Mouse (Mus musculus) embryo, embryonic 9.5 days (tissue): ENCODE data around the gene Gm20715.
"Not testable (repeated sequence)": the region's sequence is repeated elsewhere in the genome, so short reads cannot be mapped to it uniquely, and the experiment has no call there.

Experiments used
- DNase-seq: peaks from one replicate; pipeline ENCODE4 v3.0.0-alpha.2; 2017; ENCODE audit errors: extremely low spot score

Gm20715 gene

DNA sequence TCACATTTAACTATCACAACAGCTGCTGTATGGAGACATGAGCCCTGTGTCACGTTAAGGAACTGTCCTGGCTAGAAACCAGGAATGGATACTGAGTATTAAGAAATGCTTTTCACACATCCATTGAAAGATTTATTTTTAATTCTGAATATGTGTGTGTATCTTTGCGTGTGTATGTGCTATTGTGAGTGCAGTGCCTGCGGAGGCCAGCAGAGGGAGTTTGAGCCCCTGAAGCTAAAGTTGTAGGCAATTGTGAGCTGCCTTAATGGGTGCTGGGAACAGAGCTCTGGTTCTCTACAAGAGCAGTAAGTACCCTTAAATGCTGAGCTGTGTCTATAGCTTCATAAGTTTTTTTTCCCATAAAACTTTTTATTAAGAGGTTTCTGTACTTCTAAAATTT lies 19.3 kb downstream of the Gm20715 start:
- DNase-seq = no peak

DNA sequence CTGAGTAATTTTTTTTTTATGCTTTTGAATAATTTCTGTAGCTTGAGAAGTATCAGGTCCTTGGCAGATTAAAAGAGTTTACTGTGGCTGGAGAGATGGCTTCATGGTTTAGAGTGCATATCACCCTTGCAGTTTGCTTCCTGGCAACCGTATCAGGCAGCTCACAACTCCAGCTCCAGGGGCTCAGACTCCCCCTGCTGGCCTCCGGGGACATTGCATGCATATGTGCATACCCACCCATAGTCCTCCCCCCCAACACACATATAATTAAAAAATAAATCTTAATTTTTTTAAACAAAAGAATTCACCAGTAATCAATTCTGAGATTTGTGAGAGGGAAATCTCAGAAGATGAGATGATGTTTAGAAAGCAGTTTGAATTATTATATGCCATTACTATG lies 20.3 kb downstream of the Gm20715 start:
- DNase-seq = peak; percentile 27

DNA sequence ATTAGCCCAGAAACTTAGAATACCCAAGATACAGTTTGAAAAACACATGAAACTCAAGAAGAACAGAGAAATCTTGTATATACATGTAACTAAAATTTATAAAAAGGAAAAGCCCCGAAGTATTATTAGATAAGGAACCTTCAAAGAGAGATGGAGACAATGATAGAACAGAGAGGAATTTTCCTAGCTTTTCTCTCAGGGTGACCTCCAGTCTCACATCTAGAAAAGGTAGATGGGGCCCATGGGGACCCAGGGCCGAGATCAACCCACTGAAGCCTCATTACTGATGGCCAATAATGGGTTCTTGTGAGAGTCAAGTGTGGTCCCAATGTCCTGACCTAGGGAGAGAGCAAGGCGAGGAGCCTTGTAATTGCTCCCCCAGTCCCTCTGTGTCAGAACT lies 28.3 kb downstream of the Gm20715 start, which contains the start of gene Olfr1344:
Gene Olfr1344, plus strand, starts transcription at position 301 of the 400 bp plus-strand sequence.
- DNase-seq = no peak

DNA sequence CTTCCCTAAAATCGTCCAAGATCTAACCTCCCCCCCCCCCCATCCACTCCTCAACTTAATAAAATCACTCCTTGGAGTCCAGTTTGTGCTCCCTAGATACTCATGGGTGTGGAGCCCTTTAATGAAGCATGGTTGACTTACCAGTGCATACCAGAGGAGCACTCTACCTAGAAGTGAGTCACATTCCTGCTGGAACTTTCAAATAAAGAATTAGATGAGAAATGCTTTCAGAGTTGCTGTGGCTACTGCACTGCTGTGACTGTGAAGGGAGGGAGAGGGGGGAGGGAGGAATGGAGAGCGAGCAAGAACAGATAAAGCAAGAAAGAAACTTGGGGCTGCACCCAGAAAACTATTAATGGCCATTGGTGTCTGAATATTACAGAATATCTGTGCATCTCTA lies 31.1 kb downstream of the Gm20715 start:
- DNase-seq = no peak

DNA sequence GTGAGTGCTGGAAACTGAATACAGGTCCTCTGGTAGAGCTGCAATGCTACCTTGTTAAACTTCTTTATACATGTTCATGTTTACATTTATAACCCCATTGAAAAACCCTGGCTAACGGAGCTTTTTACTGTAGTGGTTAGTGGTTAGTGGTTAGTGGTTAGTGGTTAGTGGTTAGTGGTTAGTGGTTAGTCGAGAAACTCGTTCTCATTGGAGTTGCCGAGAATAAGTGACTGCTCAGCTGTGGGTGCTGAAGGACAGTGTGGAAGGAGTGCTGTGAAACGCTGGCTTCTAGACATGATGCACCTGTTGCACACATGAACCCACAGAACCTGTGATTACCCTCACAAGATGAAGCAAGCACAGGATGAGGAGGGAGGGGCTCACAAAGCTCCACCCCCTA lies 37.7 kb downstream of the Gm20715 start:
- no peak for DNase-seq

DNA sequence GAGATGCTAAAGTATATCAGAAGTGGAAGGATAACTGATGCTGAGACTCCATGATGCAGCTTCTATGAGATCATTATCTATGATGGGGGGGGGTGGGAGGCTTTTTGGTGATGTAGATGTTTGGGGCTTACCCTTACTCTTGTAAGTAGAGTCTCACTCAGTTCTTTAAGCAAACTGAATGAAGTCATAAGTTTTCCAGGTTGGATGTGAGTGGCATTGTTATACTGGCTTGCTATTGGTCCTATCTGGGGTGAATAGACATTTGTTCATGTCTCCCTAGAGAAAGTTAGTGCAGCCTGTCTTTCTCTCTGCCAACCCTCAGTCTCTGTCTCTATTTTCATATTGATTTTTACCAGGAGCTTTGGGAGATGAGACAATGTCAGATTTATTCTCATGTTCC lies 45.8 kb downstream of the Gm20715 start, which contains the start of gene Olfr1336:
Gene Olfr1336, plus strand, starts transcription at position 301 of the 400 bp plus-strand sequence.
- DNase-seq = no peak

DNA sequence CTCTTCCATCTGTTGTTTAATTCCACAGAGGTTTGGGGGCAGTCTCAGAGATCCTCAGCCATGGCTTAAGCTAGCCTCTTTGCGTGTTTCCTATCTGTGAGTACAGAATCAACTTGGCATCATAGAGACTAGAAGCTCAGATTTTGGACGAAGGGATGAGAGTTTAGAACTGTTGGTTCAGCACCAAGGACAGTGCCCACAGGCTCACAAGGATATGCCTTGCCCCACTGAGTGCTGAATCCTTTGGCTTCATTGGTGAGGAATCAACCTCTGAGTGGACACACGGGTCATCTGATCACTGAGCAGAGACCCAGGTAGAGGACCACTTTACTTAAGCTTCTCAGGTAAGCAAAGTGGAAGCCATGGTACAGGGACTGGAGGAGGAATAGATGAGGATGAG lies 46.3 kb downstream of the Gm20715 start:
- DNase-seq = no peak

DNA sequence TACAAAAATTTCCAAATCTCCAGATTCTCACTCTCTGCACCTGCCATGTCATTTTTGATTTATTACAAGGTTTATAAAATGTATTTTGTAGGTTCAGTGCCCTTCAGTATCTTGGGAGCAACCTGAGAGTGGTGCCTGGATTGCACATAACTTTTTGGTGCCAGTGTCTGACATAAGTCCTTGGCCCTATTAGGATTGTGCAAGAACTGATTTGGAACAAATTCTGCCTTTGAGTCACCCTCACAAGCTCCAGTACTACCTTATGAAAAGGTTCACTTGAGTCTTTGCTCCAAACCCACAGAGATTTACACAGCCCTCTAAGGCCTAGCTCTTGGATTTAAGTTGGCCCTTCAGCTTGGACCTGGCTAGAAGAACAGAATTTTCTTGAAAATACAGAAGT lies 56.9 kb downstream of the Gm20715 start, which contains the start of gene Olfr1346:
Gene Olfr1346, plus strand, starts transcription at position 151 of the 400 bp plus-strand sequence.
- DNase-seq = no peak

DNA sequence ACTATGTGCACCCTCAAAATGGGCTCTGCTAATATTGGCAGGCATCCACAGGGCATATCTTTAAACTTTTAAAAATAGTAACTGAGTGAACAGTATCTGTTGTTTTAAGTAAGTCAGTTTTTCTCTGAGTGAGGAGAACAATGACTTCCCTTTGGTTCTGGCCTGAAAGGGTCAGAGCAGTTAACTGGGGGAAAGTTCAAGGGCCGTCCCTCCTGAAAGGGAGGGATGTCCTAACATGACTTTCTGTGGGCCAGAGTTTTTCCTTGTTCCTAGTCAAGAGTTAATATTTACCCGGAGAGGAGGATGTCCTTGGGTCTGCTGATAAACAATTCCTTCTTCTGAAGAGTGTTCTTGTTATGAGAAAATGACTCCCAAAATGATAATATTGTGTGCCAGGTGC lies 67.6 kb downstream of the Gm20715 start:
- DNase-seq = not testable (repeated sequence)

DNA sequence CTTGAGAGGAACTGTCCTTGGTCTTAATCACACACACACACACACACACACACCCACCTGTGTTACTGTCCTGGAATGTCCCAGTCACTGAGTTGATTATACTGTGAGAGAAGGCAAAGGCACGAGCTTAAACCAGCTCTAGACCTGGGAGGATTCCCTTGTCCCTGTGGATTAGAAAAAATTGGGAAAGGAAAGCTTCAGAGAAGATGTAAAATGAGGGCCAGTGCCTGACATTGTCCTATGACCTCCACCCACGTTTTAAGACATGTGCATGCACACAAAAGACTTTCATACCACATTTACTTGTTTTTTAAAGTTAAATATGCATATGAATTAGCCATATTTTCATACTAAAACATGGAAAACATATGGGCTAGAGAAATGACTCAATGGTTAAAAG lies 76.8 kb downstream of the Gm20715 start, which contains the start of gene Olfr5:
Gene Olfr5, minus strand, starts transcription at position 101 of the 400 bp plus-strand sequence.
- no peak for DNase-seq
